Mouse (Mus musculus): ENCODE measurements around the gene Aamdc. TPM values are rescaled to one million over a fixed set of nuclear protein-coding genes. Genes with fewer than 3 reads are reported as not detected.

The Aamdc gene
- polyA plus RNA-seq, 1 experiment from 2014 or later: 35.3 TPM

GRCm38 (mm10) chr7:97579976-97580842, 912 bp upstream of the Aamdc start:
- WGBS: under 1% methylated on average over 53 of the region's 65 CpGs
- Histone ChIP-seq H3K9me3 (no peaks in the 10 kb centered on the region), H3K4me2 (replicated peaks) (peak overlapping the region; percentile 78), H3K9ac (replicated peaks) (peak overlapping the region; percentile 99), H3K4me3 (peak overlapping the region; percentile 88), H3K4me1 (peaks cover 14% of the 10 kb centered on the region), H3K36me3 (no peaks in the 10 kb centered on the region), H3K27me3 (no peaks in the 10 kb centered on the region), H3K27ac (replicated peaks) (peak overlapping the region; percentile 98)
- peak; percentile 44 for ATAC-seq (ENCODE audit: low FRiP score, low read depth)

GRCm38 (mm10) chr7:97578361-97579066, 783 bp downstream of the Aamdc start:
- Histone ChIP-seq H3K9me3 (no peaks in the 10 kb centered on the region), H3K9ac (replicated peaks) (peak overlapping the region; percentile 99), H3K36me3 (no peaks in the 10 kb centered on the region), H3K27ac (replicated peaks) (peak overlapping the region; percentile 98), H3K27me3 (no peaks in the 10 kb centered on the region), H3K4me2 (replicated peaks) (peak overlapping the region; percentile 78), H3K4me1 (peaks cover 14% of the 10 kb centered on the region), H3K4me3 (peak overlapping the region; percentile 88)
- WGBS: 32% methylated on average over 8 of the region's 8 CpGs
- ATAC-seq (ENCODE audit: low FRiP score, low read depth): no peak

- no peaks in the 10 kb centered on the region for H3K9me3 ChIP-seq
- WGBS: 91% methylated on average over 1 of the region's 1 CpGs
- no peaks in the 10 kb centered on the region for H3K4me1 ChIP-seq
Measured at GRCm38 (mm10) chr7:97570389-97570788, 8.9 kb downstream of the Aamdc start.

GRCm38 (mm10) chr7:97569372-97569771, 9.9 kb downstream of the Aamdc start:
- Histone ChIP-seq H3K4me3 (no peak overlapping the region), H3K4me2 (replicated peaks) (no peak overlapping the region), H3K9me3 (no peaks in the 10 kb centered on the region), H3K36me3 (0 out of 2 replicates have a peak, but pooled peaks cover 3% of the 10 kb centered on the region), H3K9ac (replicated peaks) (no peak overlapping the region), H3K27ac (replicated peaks) (no peak overlapping the region), H3K27me3 (no peaks in the 10 kb centered on the region), H3K4me1 (no peaks in the 10 kb centered on the region)
- no peak for ATAC-seq (ENCODE audit: low FRiP score, low read depth)
- 86% methylated on average over 4 of the region's 4 CpGs for WGBS

More at GRCm38 (mm10) chr7:97570389-97570788, 8.9 kb downstream of the Aamdc start:
- no peak for ATAC-seq (ENCODE audit: low FRiP score, low read depth)
- Histone ChIP-seq H3K9ac (replicated peaks) (no peak overlapping the region), H3K27ac (replicated peaks) (no peak overlapping the region), H3K4me3 (no peak overlapping the region), H3K4me2 (replicated peaks) (no peak overlapping the region), H3K36me3 (0 out of 2 replicates have a peak, but pooled peaks cover 3% of the 10 kb centered on the region), H3K27me3 (no peaks in the 10 kb centered on the region)

- Histone ChIP-seq H3K27ac (replicated peaks) (no peak overlapping the region), H3K9ac (replicated peaks) (no peak overlapping the region), H3K4me3 (no peak overlapping the region), H3K4me2 (replicated peaks) (no peak overlapping the region), H3K36me3 (0 out of 2 replicates have a peak, but pooled peaks cover 3% of the 10 kb centered on the region), H3K27me3 (no peaks in the 10 kb centered on the region), H3K4me1 (no peaks in the 10 kb centered on the region), H3K9me3 (no peaks in the 10 kb centered on the region)
- WGBS: 90% methylated on average over 2 of the region's 2 CpGs
- ATAC-seq (ENCODE audit: low FRiP score, low read depth): no peak
Measured at GRCm38 (mm10) chr7:97563576-97563975, 15.7 kb downstream of the Aamdc start.

- H3K27ac ChIP-seq (replicated peaks): no peak overlapping the region
- H3K4me3 ChIP-seq: no peak overlapping the region
- H3K36me3 ChIP-seq: no peaks in the 10 kb centered on the region
- H3K27me3 ChIP-seq: no peaks in the 10 kb centered on the region
- WGBS: 89% methylated on average over 9 of the region's 9 CpGs
- H3K9me3 ChIP-seq: no peaks in the 10 kb centered on the region
- no peak for ATAC-seq (ENCODE audit: low FRiP score, low read depth)
- no peaks in the 10 kb centered on the region for H3K4me1 ChIP-seq
- no peak overlapping the region for H3K9ac ChIP-seq (replicated peaks)
- no peak overlapping the region for H3K4me2 ChIP-seq (replicated peaks)
Measured at GRCm38 (mm10) chr7:97550673-97551072, 28.6 kb downstream of the Aamdc start.

GRCm38 (mm10) chr7:97549301-97549700, 30.0 kb downstream of the Aamdc start:
- WGBS: 91% methylated on average over 10 of the region's 10 CpGs
- Histone ChIP-seq H3K36me3 (no peaks in the 10 kb centered on the region), H3K4me2 (replicated peaks) (no peak overlapping the region), H3K9ac (replicated peaks) (no peak overlapping the region), H3K27me3 (no peaks in the 10 kb centered on the region), H3K4me1 (no peaks in the 10 kb centered on the region), H3K9me3 (no peaks in the 10 kb centered on the region), H3K27ac (replicated peaks) (no peak overlapping the region), H3K4me3 (no peak overlapping the region)
- no peak for ATAC-seq (ENCODE audit: low FRiP score, low read depth)

- Histone ChIP-seq H3K4me2 (replicated peaks) (no peak overlapping the region), H3K27ac (replicated peaks) (no peak overlapping the region), H3K4me3 (no peak overlapping the region), H3K27me3 (no peaks in the 10 kb centered on the region), H3K36me3 (peaks cover 24% of the 10 kb centered on the region), H3K9me3 (no peaks in the 10 kb centered on the region; the same call in 1 of the 2 replicates), H3K9ac (replicated peaks) (no peak overlapping the region), H3K4me1 (no peaks in the 10 kb centered on the region)
- WGBS: 76% methylated on average over 2 of the region's 2 CpGs
- ATAC-seq (ENCODE audit: low FRiP score, low read depth): no peak
Measured at GRCm38 (mm10) chr7:97546462-97546861, 32.8 kb downstream of the Aamdc start.

GRCm38 (mm10) chr7:97536571-97536970, 42.7 kb downstream of the Aamdc start:
- H3K9ac ChIP-seq (replicated peaks): no peak overlapping the region
- no peak overlapping the region for H3K27ac ChIP-seq (replicated peaks)
- H3K9me3 ChIP-seq: no peaks in the 10 kb centered on the region
- no peak for ATAC-seq (ENCODE audit: low FRiP score, low read depth)
- no peak overlapping the region for H3K4me2 ChIP-seq (replicated peaks)
- H3K4me1 ChIP-seq: no peaks in the 10 kb centered on the region
- WGBS: 91% methylated on average over 5 of the region's 5 CpGs
- H3K27me3 ChIP-seq: no peaks in the 10 kb centered on the region
- no peak overlapping the region for H3K4me3 ChIP-seq
- peaks cover 94% of the 10 kb centered on the region for H3K36me3 ChIP-seq

GRCm38 (mm10) chr7:97535531-97535930, 43.8 kb downstream of the Aamdc start:
- 87% methylated on average over 5 of the region's 5 CpGs for WGBS
- H3K4me1 ChIP-seq: no peaks in the 10 kb centered on the region
- H3K36me3 ChIP-seq: peaks cover 94% of the 10 kb centered on the region

GRCm38 (mm10) chr7:97519935-97520334, 59.4 kb downstream of the Aamdc start:
- Histone ChIP-seq H3K9me3 (no peaks in the 10 kb centered on the region), H3K27ac (replicated peaks) (no peak overlapping the region), H3K4me3 (no peak overlapping the region), H3K36me3 (peaks cover 74% of the 10 kb centered on the region), H3K9ac (replicated peaks) (no peak overlapping the region), H3K4me2 (replicated peaks) (no peak overlapping the region), H3K27me3 (no peaks in the 10 kb centered on the region), H3K4me1 (no peaks in the 10 kb centered on the region)
- no peak for ATAC-seq (ENCODE audit: low FRiP score, low read depth)
- 93% methylated on average over 2 of the region's 2 CpGs for WGBS

More at GRCm38 (mm10) chr7:97535531-97535930, 43.8 kb downstream of the Aamdc start:
- ATAC-seq (ENCODE audit: low FRiP score, low read depth): no peak
- Histone ChIP-seq H3K9me3 (no peaks in the 10 kb centered on the region), H3K4me3 (no peak overlapping the region), H3K27me3 (no peaks in the 10 kb centered on the region), H3K4me2 (replicated peaks) (no peak overlapping the region), H3K9ac (replicated peaks) (no peak overlapping the region), H3K27ac (replicated peaks) (no peak overlapping the region)

- Histone ChIP-seq H3K27ac (replicated peaks) (no peak overlapping the region), H3K9me3 (no peaks in the 10 kb centered on the region), H3K27me3 (no peaks in the 10 kb centered on the region), H3K4me2 (replicated peaks) (no peak overlapping the region), H3K9ac (replicated peaks) (no peak overlapping the region), H3K36me3 (peaks cover 87% of the 10 kb centered on the region), H3K4me3 (no peak overlapping the region), H3K4me1 (no peaks in the 10 kb centered on the region)
- ATAC-seq (ENCODE audit: low FRiP score, low read depth): no peak
- WGBS: 71% methylated on average over 1 of the region's 1 CpGs
Measured at GRCm38 (mm10) chr7:97514786-97515185, 64.5 kb downstream of the Aamdc start.
